ENCODE assay signal across 11 mouse cellular contexts in genomic region chr11:116868129-116868528, GRCm38 (mm10). TPM values are rescaled to one million over a fixed set of nuclear protein-coding genes. Genes with fewer than 3 reads are reported as not detected.
A peak's percentile ranks its signal among the peaks of the same experiment; 100 is the strongest.
DNase-seq lines count a peak whose midpoint lies in the region; ATAC-seq and TF ChIP-seq lines count a peak whose summit lies in the region.
"Had no signal": no experiment of that assay in that cellular context is flagged by ENCODE, and none has a peak within 500 bp of the region (broad histone marks: within the 10 kb centered on the region; RNA-seq: fewer than 3 reads in every experiment).

No protein-coding gene starts in this region.

- H3K4me2 ChIP-seq in kidney, embryonic 14.5 days (replicated peaks; ENCODE audit: low read depth, low read length) = no peak overlapping the region
- H3K4me2 ChIP-seq: stomach, embryonic 15.5 days had no signal

- 76% methylated on average over 3 of the region's 3 CpGs for WGBS in kidney, embryonic 14.5 days

- H3K36me3 ChIP-seq in kidney, embryonic 14.5 days (ENCODE audit: control insufficient read depth, insufficient read depth, low read length) = peaks cover 43% of the 10 kb centered on the region
- peaks cover 63% of the 10 kb centered on the region for H3K36me3 ChIP-seq in G1E (replicated peaks)

- H3K4me1 ChIP-seq in kidney, embryonic 14.5 days (ENCODE audit: control insufficient read depth, insufficient read depth, low read length) = no peaks in the 10 kb centered on the region
- H3K4me1 ChIP-seq in G1E (ENCODE audit: insufficient read depth, low read depth, low read length) = peaks cover 15% of the 10 kb centered on the region
- H3K4me1 ChIP-seq: forebrain, embryonic 10.5 days; stomach, embryonic 15.5 days had no signal

- H3K27me3 ChIP-seq in kidney, embryonic 14.5 days (ENCODE audit: control insufficient read depth, insufficient read depth, low read length) = no peaks in the 10 kb centered on the region
- no peaks in the 10 kb centered on the region for H3K27me3 ChIP-seq in G1E (ENCODE audit: insufficient read depth, low read length)
- H3K27me3 ChIP-seq: stomach, embryonic 15.5 days had no signal

- no peak for ATAC-seq in kidney, embryonic 14.5 days (ENCODE audit: low FRiP score, low TSS enrichment)
- peak; percentile 55 for ATAC-seq in G1E (ENCODE audit: extremely low read depth, insufficient number of reproducible peaks, low FRiP score, poor library complexity, severe bottlenecking)

- H3K9me3 ChIP-seq in kidney, embryonic 14.5 days (ENCODE audit: control insufficient read depth, low read length) = no peaks in the 10 kb centered on the region
- no peaks in the 10 kb centered on the region for H3K9me3 ChIP-seq in G1E (replicated peaks)
- H3K9me3 ChIP-seq: forebrain, embryonic 10.5 days; stomach, embryonic 15.5 days had no signal

- peak; percentile 51 for DNase-seq in kidney, adult 18-20 months
- no peak for DNase-seq in G1E (ENCODE audit: low spot score)
- peak; percentile 71 for DNase-seq in gastrocnemius, postnatal 25 days
- peak; percentile 35 for DNase-seq in heart, postnatal 25 days (ENCODE audit: low spot score)
- no peak for DNase-seq in left cerebral cortex, adult 8-10 months (ENCODE audit: low spot score in 2 of 2)
- DNase-seq in frontal cortex, postnatal 25 days (ENCODE audit: low spot score in 2 of 2) = no peak
- DNase-seq in spleen, postnatal 10 days (ENCODE audit: low spot score in 2 of 2) = no peak

- H3K27ac ChIP-seq in kidney, embryonic 14.5 days (ENCODE audit: low read depth, low read length) = no peak overlapping the region
- H3K27ac ChIP-seq: forebrain, embryonic 10.5 days; liver, embryonic 14.5 days; stomach, embryonic 15.5 days had no signal

- H3K9ac ChIP-seq in kidney, embryonic 14.5 days (ENCODE audit: low read depth, low read length) = no peak overlapping the region
- H3K9ac ChIP-seq: liver, embryonic 14.5 days; stomach, embryonic 15.5 days had no signal

- no peak overlapping the region for H3K4me3 ChIP-seq in kidney, embryonic 14.5 days (ENCODE audit: low read length)
- H3K4me3 ChIP-seq in G1E (ENCODE audit: low read depth, low read length) = no peak overlapping the region
- H3K4me3 ChIP-seq: forebrain, embryonic 10.5 days; stomach, embryonic 15.5 days had no signal

- no peak for TF ChIP-seq CTCF in G1E (IDR thresholded peaks at IDR 0.05; ENCODE audit: low read depth, low read length)

- intact Hi-C loops in heart, postnatal 25 days (cut with DNase I) = no loop called here

RNA-seq across cellular contexts. Expression of gene Srsf2, which starts 15.2 kb away (rescaled TPM):
- polyA plus RNA-seq in kidney, embryonic 14.5 days (2014; fragmentation: Nextera tagmentation; extraction: Ambion mirVana) = 981 and 1,041 TPM in 2 replicates
- total RNA-seq in G1E (2014; fragmentation: Nextera tagmentation) (786 and 910 TPM in 2 replicates), G1E (2017) (484 and 801 TPM in 2 replicates)
- polyA plus RNA-seq in G1E (2012) = 1,600 and 2,011 TPM in 2 replicates
- 10 to 100 TPM; 61.7 to 65.2 TPM for total RNA-seq in gastrocnemius, postnatal 25 days (2021)
- 100 to 1,000 TPM in 1 of 2 experiments, 10 to 100 TPM in 1; 97.1 to 103 TPM for total RNA-seq in heart, postnatal 25 days (2021)
- total RNA-seq in left cerebral cortex, adult 8-10 months (2022) = 100 to 1,000 TPM; 141 to 164 (median 155) TPM

RNA-seq across cellular contexts. Expression of gene Mfsd11, which starts 15.9 kb away (rescaled TPM):
- 24.9 and 35.0 TPM in 2 replicates for polyA plus RNA-seq in kidney, embryonic 14.5 days (2014; fragmentation: Nextera tagmentation; extraction: Ambion mirVana)
- total RNA-seq in G1E (2014; fragmentation: Nextera tagmentation) = 15.1 and 22.0 TPM in 2 replicates
- total RNA-seq in G1E (2017) = 45.9 and 55.1 TPM in 2 replicates
- 3.8 and 6.6 TPM in 2 replicates for polyA plus RNA-seq in G1E (2012)
- 10 to 100 TPM; 21.3 to 23.5 TPM for total RNA-seq in gastrocnemius, postnatal 25 days (2021)
- total RNA-seq in heart, postnatal 25 days (2021) = 10 to 100 TPM; 34.0 to 36.9 TPM
- 10 to 100 TPM; 40.9 to 46.2 (median 43.0) TPM for total RNA-seq in left cerebral cortex, adult 8-10 months (2022)

RNA-seq across cellular contexts. Expression of gene Jmjd6, which starts 24.9 kb away (rescaled TPM):
- polyA plus RNA-seq in kidney, embryonic 14.5 days (2014; fragmentation: Nextera tagmentation; extraction: Ambion mirVana) = 68.6 and 72.7 TPM in 2 replicates
- total RNA-seq in G1E (2014; fragmentation: Nextera tagmentation) (82.7 and 85.3 TPM in 2 replicates), G1E (2017) (126 and 148 TPM in 2 replicates)
- polyA plus RNA-seq in G1E (2012) = 39.1 and 48.4 TPM in 2 replicates
- total RNA-seq in gastrocnemius, postnatal 25 days (2021) = 10 to 100 TPM; 20.6 to 22.1 TPM
- 10 to 100 TPM; 37.1 to 37.7 TPM for total RNA-seq in heart, postnatal 25 days (2021)
- total RNA-seq in left cerebral cortex, adult 8-10 months (2022) = 10 to 100 TPM; 26.6 to 30.4 (median 28.8) TPM

RNA-seq across cellular contexts. Expression of gene Mettl23, which starts 25.1 kb away (rescaled TPM):
- 56.5 and 64.6 TPM in 2 replicates for polyA plus RNA-seq in kidney, embryonic 14.5 days (2014; fragmentation: Nextera tagmentation; extraction: Ambion mirVana)
- total RNA-seq in G1E (2014; fragmentation: Nextera tagmentation) (40.3 and 45.4 TPM in 2 replicates), G1E (2017) (35.8 and 43.1 TPM in 2 replicates)
- 49.1 and 60.6 TPM in 2 replicates for polyA plus RNA-seq in G1E (2012)
- 10 to 100 TPM; 33.1 to 36.7 TPM for total RNA-seq in gastrocnemius, postnatal 25 days (2021)
- 10 to 100 TPM; 36.6 to 39.4 TPM for total RNA-seq in heart, postnatal 25 days (2021)
- 10 to 100 TPM; 20.2 to 24.3 (median 22.2) TPM for total RNA-seq in left cerebral cortex, adult 8-10 months (2022)

RNA-seq across cellular contexts. Expression of gene Mxra7, which starts 40.3 kb away (rescaled TPM):
- 11.1 and 16.0 TPM in 2 replicates for polyA plus RNA-seq in kidney, embryonic 14.5 days (2014; fragmentation: Nextera tagmentation; extraction: Ambion mirVana)
- not detected in 2 replicates for total RNA-seq in G1E (2014; fragmentation: Nextera tagmentation)
- 0.06 TPM in 1 of 2 replicates, not detected in the other for total RNA-seq in G1E (2017)
- polyA plus RNA-seq in G1E (2012) = not detected in 2 replicates
- total RNA-seq in gastrocnemius, postnatal 25 days (2021) = 10 to 100 TPM; 13.2 to 14.7 TPM
- total RNA-seq in heart, postnatal 25 days (2021) = 10 to 100 TPM; 17.2 to 23.2 TPM
- 10 to 100 TPM; 20.0 to 23.0 (median 22.2) TPM for total RNA-seq in left cerebral cortex, adult 8-10 months (2022)

Comparison
In these comparisons a context has a peak if more than half of its experiments do, and no peak if none do; other contexts are left out.
1. DNase-seq: peak in kidney, adult 18-20 months (single experiment), gastrocnemius, postnatal 25 days (single experiment) and heart, postnatal 25 days (single experiment); none in G1E (single experiment), left cerebral cortex, adult 8-10 months (0 of 2), frontal cortex, postnatal 25 days (0 of 2) and spleen, postnatal 10 days (0 of 2).